Mouse (Mus musculus): ENCODE results near the gene Zbtb11. TPM values are rescaled to one million over a fixed set of nuclear protein-coding genes. Genes with fewer than 3 reads are reported as not detected.
"Not testable (repeated sequence)": the region's sequence is repeated elsewhere in the genome, so short reads cannot be mapped to it uniquely, and the experiment has no call there.

Zbtb11 gene
- total and polyA plus RNA-seq, 3 experiments: 6.8 to 42.3 (median 37.6) TPM

GRCm38 (mm10) chr16:56029661-56030082, 56.0 kb downstream of the Zbtb11 start, which contains the start of gene Pcnp:
Gene Pcnp, minus strand, starts transcription at chr16:56029739.
- ATAC-seq (ENCODE audit: extremely low read depth, insufficient number of reproducible peaks, low FRiP score, poor library complexity, severe bottlenecking) (peak; percentile 98), DNase-seq (ENCODE audit: low spot score) (peak; percentile 92)
- Histone ChIP-seq H3K4me3 (ENCODE audit: low read depth, low read length) (peak within 1 kb of the TSS; percentile 90), H3K4me1 (ENCODE audit: insufficient read depth, low read depth, low read length) (peaks cover 43% of the 10 kb centered on the region), H3K36me3 (replicated peaks) (peaks cover 60% of the 10 kb centered on the region), H3K9me3 (replicated peaks) (no peaks in the 10 kb centered on the region), H3K27me3 (ENCODE audit: insufficient read depth, low read length) (no peaks in the 10 kb centered on the region)
- TF ChIP-seq POLR2AphosphoS5 (IDR thresholded peaks at IDR 0.05; ENCODE audit: insufficient replicate concordance, low read depth, low read length): peak; percentile 87
- TF ChIP-seq TAL1 (conservative IDR thresholded peaks at IDR 0.05; ENCODE audit: low read depth, low read length): no peak

- Histone ChIP-seq H3K4me1 (ENCODE audit: insufficient read depth, low read depth, low read length) (peaks cover 35% of the 10 kb centered on the region), H3K9me3 (replicated peaks) (no peaks in the 10 kb centered on the region), H3K27me3 (ENCODE audit: insufficient read depth, low read length) (no peaks in the 10 kb centered on the region), H3K36me3 (replicated peaks) (peaks cover 47% of the 10 kb centered on the region), H3K4me3 (ENCODE audit: low read depth, low read length) (no peak overlapping the region)
- ATAC-seq (ENCODE audit: extremely low read depth, insufficient number of reproducible peaks, low FRiP score, poor library complexity, severe bottlenecking) (no peak), DNase-seq (ENCODE audit: low spot score) (no peak)
- TF ChIP-seq CTCF (IDR thresholded peaks at IDR 0.05; ENCODE audit: low read depth, low read length) (no peak), POLR2AphosphoS5 (IDR thresholded peaks at IDR 0.05; ENCODE audit: insufficient replicate concordance, low read depth, low read length) (no peak), TAL1 (conservative IDR thresholded peaks at IDR 0.05; ENCODE audit: low read depth, low read length) (no peak), GATA2 (IDR thresholded peaks at IDR 0.05; ENCODE audit: borderline replicate concordance, low read depth, low read length) (no peak), GATA1 (IDR thresholded peaks at IDR 0.05; ENCODE audit: borderline replicate concordance, low read length) (no peak)
These were observed 60.9 kb downstream of the Zbtb11 start for GRCm38 (mm10) chr16:56034566-56034965.

- H3K27me3 ChIP-seq (ENCODE audit: insufficient read depth, low read length): no peaks in the 10 kb centered on the region
- no peaks in the 10 kb centered on the region for H3K9me3 ChIP-seq (replicated peaks)
- peaks cover 25% of the 10 kb centered on the region for H3K4me1 ChIP-seq (ENCODE audit: insufficient read depth, low read depth, low read length)
- no peak for DNase-seq (ENCODE audit: low spot score)
- peak overlapping the region; percentile 77 for H3K4me3 ChIP-seq (ENCODE audit: low read depth, low read length)
- ATAC-seq (ENCODE audit: extremely low read depth, insufficient number of reproducible peaks, low FRiP score, poor library complexity, severe bottlenecking): no peak
- TF ChIP-seq GATA2 (IDR thresholded peaks at IDR 0.05; ENCODE audit: borderline replicate concordance, low read depth, low read length) (no peak), CTCF (IDR thresholded peaks at IDR 0.05; ENCODE audit: low read depth, low read length) (no peak), TAL1 (conservative IDR thresholded peaks at IDR 0.05; ENCODE audit: low read depth, low read length) (no peak), POLR2AphosphoS5 (IDR thresholded peaks at IDR 0.05; ENCODE audit: insufficient replicate concordance, low read depth, low read length) (no peak), GATA1 (IDR thresholded peaks at IDR 0.05; ENCODE audit: borderline replicate concordance, low read length) (no peak)
- peaks cover 41% of the 10 kb centered on the region for H3K36me3 ChIP-seq (replicated peaks)
These were observed 62.8 kb downstream of the Zbtb11 start for GRCm38 (mm10) chr16:56036501-56036900.

DNA sequence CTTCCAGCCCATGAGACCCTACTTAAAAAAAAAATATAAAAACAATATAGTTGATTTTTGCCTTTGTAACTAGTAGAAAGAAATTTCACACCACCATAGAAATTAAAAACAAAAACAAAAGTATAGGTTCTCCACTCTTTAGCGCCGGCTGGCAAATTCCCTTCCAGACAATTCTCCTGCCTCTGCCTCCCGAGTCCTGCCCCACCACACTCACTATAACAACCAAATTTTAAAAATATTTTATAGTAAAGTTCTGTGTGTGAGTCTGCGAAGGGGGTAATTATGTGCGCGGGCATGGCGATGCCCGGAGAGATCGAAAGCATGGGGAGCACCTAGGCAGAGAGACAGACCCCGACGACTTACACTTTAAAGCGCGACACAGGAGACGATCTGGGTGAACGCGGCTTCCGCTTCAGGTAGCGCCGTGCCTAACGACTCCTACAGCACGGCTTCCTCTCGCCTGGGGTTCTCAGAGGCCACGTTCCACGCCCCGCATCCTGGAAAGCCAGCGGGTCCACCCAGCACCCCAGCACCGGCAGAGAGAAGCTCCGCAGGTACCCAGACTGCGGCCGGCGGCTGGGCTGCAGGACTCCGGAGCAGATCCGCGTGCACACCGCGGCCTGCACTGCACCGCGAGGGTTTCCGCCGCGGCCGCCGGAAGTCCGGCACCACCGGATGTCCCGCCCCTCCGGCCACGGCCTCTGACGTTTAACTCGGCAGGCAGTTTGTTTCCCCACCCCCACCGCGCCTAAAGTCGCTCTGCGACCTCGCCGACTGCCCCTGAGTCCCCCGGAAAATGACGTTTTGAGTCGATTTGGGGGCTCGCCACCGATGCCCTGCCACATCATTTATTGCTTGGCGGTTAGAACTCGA, 63.7 kb downstream of the Zbtb11 start, which contains the start of gene Trmt10c:
Gene Trmt10c, minus strand, starts transcription at position 682 of the 873 bp plus-strand sequence.
- DNase-seq (ENCODE audit: low spot score): peak; percentile 72
- peak; percentile 72 for ATAC-seq (ENCODE audit: extremely low read depth, insufficient number of reproducible peaks, low FRiP score, poor library complexity, severe bottlenecking)
- Histone ChIP-seq H3K27me3 (ENCODE audit: insufficient read depth, low read length) (no peaks in the 10 kb centered on the region), H3K9me3 (replicated peaks) (no peaks in the 10 kb centered on the region), H3K4me3 (ENCODE audit: low read depth, low read length) (peak within 1 kb of the TSS; percentile 77), H3K4me1 (ENCODE audit: insufficient read depth, low read depth, low read length) (peaks cover 17% of the 10 kb centered on the region), H3K36me3 (replicated peaks) (peaks cover 33% of the 10 kb centered on the region)
- no peak for TF ChIP-seq CTCF (IDR thresholded peaks at IDR 0.05; ENCODE audit: low read depth, low read length)
- no peak for TF ChIP-seq GATA2 (IDR thresholded peaks at IDR 0.05; ENCODE audit: borderline replicate concordance, low read depth, low read length)
- TF ChIP-seq TAL1 (conservative IDR thresholded peaks at IDR 0.05; ENCODE audit: low read depth, low read length): no peak
- TF ChIP-seq POLR2AphosphoS5 (IDR thresholded peaks at IDR 0.05; ENCODE audit: insufficient replicate concordance, low read depth, low read length): no peak
- TF ChIP-seq GATA1 (IDR thresholded peaks at IDR 0.05; ENCODE audit: borderline replicate concordance, low read length): no peak

GRCm38 (mm10) chr16:56038090-56038489, 64.4 kb downstream of the Zbtb11 start:
- ATAC-seq (ENCODE audit: extremely low read depth, insufficient number of reproducible peaks, low FRiP score, poor library complexity, severe bottlenecking) (no peak), DNase-seq (ENCODE audit: low spot score) (no peak)
- Histone ChIP-seq H3K36me3 (replicated peaks) (peaks cover 26% of the 10 kb centered on the region), H3K4me3 (ENCODE audit: low read depth, low read length) (peak overlapping the region; percentile 77), H3K9me3 (replicated peaks) (no peaks in the 10 kb centered on the region), H3K27me3 (ENCODE audit: insufficient read depth, low read length) (no peaks in the 10 kb centered on the region), H3K4me1 (ENCODE audit: insufficient read depth, low read depth, low read length) (peaks cover 14% of the 10 kb centered on the region)
- TF ChIP-seq GATA1 (IDR thresholded peaks at IDR 0.05; ENCODE audit: borderline replicate concordance, low read length): no peak
- no peak for TF ChIP-seq POLR2AphosphoS5 (IDR thresholded peaks at IDR 0.05; ENCODE audit: insufficient replicate concordance, low read depth, low read length)
- no peak for TF ChIP-seq TAL1 (conservative IDR thresholded peaks at IDR 0.05; ENCODE audit: low read depth, low read length)
- no peak for TF ChIP-seq CTCF (IDR thresholded peaks at IDR 0.05; ENCODE audit: low read depth, low read length)
- TF ChIP-seq GATA2 (IDR thresholded peaks at IDR 0.05; ENCODE audit: borderline replicate concordance, low read depth, low read length): no peak

DNA sequence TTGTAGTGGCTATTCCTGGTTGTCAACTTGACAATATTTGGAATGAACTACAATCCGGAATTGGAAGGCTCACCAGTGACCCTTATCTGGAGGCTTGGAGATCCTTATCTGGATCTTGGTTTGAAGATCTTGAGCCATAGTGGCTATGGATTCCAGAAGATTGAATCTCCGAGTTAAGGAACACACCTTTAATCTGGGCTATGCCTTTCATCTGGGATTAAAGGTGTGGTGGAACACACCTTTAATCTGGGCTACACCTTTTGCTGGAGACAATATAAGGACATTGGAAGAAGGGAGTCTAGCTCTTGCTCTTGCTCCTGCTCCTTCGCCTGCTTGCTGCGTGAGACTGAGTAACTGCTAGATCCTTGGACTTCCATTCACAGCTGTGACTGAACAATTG, 74.4 kb downstream of the Zbtb11 start, which contains the start of gene Senp7:
Gene Senp7, plus strand, starts transcription at position 301 of the 400 bp plus-strand sequence.
- not testable (repeated sequence) for H3K9me3 ChIP-seq (replicated peaks); ATAC-seq (ENCODE audit: extremely low read depth, insufficient number of reproducible peaks, low FRiP score, poor library complexity, severe bottlenecking)

More for the DNA sequence above, 74.4 kb downstream of the Zbtb11 start, which contains the start of gene Senp7:
- H3K36me3 ChIP-seq (replicated peaks); H3K4me3 ChIP-seq (ENCODE audit: low read depth, low read length); H3K27me3 ChIP-seq (ENCODE audit: insufficient read depth, low read length); H3K4me1 ChIP-seq (ENCODE audit: insufficient read depth, low read depth, low read length); DNase-seq (ENCODE audit: low spot score): not testable (repeated sequence)

Data from G1E (cell line).